Mouse (Mus musculus) common myeloid progenitor, adult 5-6 weeks (primary cell): ENCODE measurements at regions not wholly inside any gene's neighbourhood (a gene's known extent, or its start where the extent isn't known, plus 50 kb on each side); places are given as distances from the start of the nearest gene placed in this dataset.
A peak's percentile ranks its signal among the peaks of the same experiment; 100 is the strongest.

Source experiments
- ATAC-seq: replicated peaks from 2 replicates; pipeline ENCODE4 v1.8.0; 2016; ENCODE audit warnings: low read depth, mild to moderate bottlenecking, moderate TSS enrichment, inconsistent platforms; ENCODE audit not compliant: poor library complexity, severe bottlenecking

DNA sequence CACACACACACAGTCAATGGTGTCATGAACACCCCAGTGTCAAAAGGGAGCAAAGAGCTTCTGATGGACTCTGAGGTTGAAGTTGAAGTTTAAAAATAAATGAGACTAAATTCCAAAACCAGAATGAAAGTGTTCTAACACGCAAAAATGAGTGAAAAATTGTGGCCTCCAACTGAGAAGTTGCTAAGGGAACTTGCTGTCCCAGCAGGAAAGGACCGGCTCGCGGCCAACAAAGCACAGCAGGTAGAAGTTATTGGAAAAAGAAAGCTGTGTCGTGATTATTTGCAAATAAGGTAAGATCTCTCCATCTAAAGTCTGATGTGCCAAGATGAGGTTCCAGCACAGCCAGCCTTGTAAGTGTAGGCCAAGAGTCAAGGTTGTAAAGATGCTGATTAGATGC lies 169.7 kb downstream of the Nrp2 start:
- ATAC-seq, result no peak

DNA sequence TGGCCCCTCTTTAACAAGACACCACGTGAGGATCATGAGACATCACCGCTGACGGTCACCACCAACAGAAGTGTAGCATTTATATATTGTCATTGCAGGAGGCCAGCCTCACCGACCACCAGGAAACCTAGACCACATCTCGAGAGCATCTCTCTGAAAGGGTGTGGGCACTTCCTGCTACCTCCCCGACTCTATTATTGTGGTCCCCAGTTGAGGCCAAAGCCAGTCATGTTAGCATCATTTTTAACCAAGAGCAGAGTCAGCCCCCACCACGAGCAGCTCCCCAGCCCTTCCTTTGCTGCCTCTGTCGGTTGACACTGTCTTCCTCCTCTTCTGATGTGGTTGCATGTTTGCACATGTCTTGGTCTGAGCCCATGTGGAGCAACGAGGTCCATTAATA lies 172.5 kb downstream of the Nrp2 start:
- peak; percentile 93 for ATAC-seq

DNA sequence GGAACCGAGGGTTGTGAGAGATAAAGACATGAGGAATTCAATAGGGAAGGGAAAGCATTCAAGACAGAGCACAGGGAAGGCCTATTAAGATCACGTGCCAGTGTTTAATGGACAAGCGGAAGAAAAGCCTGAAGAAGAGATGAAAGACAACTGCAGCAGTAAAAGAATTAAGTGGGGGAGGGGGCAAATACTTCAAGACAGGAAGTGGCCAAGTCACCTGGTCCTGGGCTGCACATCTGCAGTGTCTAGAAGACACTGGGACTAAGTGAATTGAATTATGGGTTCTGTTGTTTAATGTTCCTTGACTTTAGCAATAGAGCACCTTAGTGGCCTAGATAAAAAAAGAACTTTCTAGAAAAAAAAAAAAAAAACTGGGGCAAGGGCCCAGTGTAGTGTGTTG lies 173.6 kb downstream of the Nrp2 start:
- no peak for ATAC-seq

DNA sequence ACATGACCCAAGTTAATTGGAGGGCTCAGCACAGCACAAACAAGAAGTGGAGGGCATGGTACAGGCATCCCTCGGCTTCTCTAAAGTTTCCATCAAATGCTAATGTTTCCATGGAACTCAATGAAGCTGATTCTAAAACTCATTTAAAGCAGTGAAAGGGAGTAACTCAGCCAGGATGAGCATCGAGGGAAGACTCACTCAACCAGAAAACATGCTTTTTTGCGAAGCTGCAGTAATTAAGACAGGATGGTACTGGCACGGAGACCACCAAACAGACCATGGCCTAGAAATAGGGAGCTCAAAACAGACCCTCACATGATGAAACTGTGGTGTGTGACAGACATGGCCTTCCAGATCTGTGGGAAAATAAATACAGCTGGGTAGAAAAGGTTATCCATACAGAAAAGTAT lies 177.8 kb downstream of the Nrp2 start:
- no peak for ATAC-seq

DNA sequence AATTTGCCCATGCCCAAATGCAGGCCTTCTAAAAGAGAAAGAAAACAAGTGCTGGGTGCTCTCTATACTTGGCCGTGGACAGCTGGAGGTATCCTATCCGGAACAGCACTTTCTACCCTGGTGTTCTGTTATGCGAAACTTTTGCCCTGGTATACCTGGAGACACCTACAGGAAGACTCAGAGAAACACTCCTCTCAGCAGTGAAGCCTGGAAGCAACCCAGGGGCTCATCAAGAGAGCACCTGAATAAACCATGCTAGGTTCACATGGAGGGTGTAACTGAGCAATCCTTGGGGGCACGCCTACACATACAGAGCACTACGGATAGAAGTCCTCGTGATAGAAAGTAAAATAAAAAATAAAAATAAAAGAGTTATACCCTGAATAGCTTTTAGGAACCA lies 178.4 kb downstream of the Nrp2 start:
- no peak for ATAC-seq

DNA sequence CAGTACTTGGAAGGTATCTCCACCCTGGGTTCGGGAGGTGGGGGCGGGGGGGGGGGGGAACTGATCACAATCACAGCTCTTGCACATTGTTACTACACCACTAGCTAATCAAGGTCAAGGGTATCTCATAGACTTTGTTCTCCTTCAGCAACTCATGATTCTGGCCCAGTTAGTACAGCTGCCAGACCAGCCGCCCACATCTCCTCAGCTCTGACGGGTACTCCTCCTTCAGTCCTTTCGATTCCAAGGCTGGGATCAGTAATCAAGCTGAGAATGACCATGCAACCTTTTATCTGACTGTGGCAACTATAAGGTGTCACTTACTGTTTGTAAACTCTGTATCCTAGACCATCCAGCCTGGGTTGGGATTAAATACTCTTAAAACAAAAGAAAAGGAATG lies 178.9 kb downstream of the Nrp2 start:
- no peak for ATAC-seq

DNA sequence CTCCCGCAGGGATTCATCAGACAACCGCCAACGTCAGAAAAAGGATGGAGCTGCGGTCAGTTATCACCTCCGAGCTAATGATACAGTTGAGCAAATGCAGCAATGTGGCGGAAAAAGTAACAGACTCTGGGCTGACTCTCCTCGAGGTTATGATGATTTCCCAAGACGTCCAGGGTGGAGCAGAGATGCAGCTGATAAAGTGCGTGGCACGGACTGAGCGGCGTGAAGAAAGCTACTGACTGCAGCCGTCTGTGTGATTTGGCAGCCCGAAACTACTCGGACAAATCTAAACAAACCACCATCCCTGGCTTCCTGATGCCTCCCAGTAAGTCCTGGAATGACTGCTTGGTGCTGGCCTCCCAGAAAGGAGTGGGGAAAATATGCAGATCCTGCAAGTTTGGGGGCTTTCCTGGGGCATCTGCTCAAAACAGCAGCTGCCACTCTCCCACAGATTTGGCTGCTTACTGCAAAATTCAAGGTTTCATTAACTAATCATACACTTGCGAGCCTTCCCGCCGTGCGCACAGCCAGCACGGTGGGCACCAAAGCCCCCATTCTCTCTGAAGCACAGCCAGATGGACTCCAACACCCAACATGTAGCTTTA lies 181.9 kb downstream of the Nrp2 start:
- no peak for ATAC-seq

DNA sequence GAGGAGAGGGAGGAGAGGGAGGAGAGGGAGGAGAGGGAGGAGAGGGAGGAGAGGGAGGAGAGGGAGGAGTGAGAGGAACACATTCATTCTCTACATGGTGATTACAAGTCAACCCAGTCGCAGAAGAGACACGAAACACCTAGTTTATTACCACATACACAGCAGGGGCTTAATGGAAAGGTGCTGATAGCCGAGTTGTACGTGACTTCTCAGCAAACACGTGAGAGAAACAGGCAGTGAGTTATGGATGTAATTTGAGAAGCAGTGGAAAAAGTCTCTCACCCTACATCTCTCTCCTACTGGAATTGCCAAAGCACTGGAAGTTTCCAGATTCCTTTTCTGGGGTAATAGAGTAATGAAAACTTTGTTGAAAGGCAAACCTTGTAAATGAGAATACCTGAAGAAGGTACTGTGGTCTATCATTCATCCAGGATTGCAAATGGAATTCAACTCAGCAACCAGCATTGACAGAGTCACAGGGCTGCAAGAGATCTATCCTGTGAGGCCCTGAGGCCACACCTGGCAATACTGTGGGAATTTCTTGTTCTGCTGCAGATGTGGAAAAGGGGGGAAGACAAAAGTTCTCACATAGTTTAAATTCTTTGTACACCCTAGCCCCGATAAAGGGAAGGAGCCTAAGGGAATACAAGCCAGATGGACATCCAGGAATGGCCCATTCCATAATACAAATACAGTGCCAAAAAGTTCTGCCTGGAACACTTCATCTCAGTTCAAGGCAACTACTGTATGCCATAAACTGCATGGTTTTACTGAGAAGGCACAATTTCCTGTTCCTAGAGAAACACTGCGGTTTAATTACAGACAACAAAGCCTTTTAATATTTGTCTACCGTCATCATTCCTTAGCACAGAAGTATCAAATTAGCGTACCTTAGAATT lies 184.7 kb downstream of the Nrp2 start:
- ATAC-seq, result no peak

DNA sequence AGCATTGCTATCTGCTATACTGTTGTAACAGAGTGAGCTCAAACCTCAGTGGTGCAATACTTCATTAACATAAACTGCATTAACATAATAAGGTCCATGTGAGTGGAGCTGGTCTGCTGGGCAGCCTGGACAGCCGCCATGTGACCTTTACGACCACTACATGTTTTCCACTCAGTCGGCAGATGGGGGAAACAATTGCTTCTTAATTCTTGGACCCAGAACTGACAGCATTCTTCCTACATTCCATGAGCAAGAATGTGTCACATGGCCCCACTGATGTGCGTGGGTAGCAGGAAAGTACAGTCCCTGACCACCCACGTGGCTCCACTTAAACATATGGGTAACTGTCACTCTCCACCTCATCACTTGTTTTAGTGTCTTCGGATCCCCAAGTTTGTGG lies 198.3 kb downstream of the Nrp2 start:
- no peak for ATAC-seq

DNA sequence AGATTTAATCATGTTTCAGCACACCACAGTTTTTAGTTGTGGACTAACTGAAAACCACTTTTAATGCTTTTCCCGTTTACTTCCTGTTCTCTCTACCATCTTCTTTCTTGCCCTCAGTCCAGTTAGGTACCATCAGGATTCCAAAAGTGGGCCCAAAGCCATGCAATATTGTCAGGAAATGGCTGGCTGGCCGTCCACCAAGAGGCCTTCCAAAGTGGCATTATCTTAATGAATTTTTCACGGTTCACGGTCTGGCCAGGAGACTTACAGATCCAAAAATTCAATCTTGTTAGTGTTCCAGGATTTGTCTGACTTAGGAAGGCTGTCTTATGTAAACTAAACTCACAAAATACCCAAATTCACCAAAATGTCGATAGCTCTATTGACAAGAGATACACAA lies 198.8 kb downstream of the Nrp2 start:
- no peak for ATAC-seq

DNA sequence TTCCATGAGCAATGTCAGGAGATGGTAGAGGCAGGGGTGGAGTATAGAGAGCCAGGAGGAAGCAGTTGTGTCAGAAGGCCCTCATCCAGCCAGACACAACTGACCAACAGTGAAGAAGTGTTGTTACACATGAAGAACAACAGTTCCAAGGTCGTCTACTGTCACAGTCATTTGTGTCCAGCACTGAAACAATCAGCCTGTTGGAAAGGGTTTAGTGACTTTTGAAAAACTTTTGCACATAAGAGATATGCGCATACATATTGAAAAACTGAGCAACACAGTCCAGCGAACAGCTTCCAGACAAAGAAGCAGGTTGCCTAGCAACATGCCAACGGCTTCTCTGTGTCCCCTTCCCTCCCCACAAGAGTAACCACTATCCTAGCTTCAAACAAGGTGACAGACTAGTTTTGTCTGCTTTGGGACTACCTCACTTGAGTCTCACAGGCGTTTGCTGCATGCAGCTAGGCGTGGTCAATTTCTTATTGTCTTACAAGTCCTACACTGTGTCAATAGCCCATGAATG lies 199.9 kb downstream of the Nrp2 start:
- ATAC-seq, result no peak

DNA sequence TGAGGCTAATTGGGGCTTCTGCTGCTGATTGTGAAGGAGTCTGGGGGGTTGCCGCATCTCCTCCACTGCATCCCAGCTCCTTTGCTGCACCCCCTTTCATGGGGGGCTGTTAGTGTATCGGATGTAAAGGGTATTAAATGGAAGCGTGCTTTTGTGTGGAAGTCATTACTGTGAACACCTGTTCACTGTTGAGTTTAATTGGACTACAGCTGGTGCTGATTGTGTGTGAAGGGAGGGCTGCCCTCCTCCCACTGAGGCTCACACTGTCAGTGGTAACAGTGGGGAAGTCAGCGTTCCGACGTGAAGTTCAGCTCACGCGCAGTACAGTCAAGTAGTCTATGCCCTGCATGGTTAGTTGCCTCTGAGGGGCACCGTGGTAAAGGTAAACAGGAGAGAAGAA lies 202.7 kb downstream of the Nrp2 start:
- no peak for ATAC-seq

DNA sequence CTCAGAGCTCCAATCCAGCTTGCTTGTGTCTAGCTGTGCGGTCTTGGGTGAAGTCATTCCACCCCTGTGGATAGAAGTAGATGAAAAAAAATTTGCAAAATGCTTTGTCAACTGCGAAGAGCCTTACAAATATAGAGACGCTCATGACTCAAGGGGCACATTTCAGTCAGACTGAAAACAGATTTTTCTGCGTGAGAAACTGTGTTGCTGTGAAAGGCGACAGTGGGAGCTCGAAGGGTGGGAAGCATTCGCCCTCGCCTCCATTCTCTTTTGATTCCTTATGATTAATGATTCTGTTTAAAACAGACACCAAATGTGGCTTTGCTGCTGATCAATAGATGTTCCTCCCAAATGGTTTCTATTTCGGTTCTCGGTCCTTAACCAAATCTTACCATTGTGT lies 204.2 kb downstream of the Nrp2 start:
- ATAC-seq, result no peak
